Mouse (Mus musculus) Patski (cell line): ENCODE measurements around the gene Pigx. TPM values are rescaled to one million over a fixed set of nuclear protein-coding genes. Genes with fewer than 3 reads are reported as not detected.
"Not testable (repeated sequence)": the region's sequence is repeated elsewhere in the genome, so short reads cannot be mapped to it uniquely, and the experiment has no call there.

Source experiments
- ATAC-seq: fragments of 100-300 bp; one replicate; pipeline ENCODE4 v1.8.0; 2021
- CTCF ChIA-PET: fragments of 350-600 bp; sonication (Branson Sonifier 250); formaldehyde crosslinking; loops from one replicate; lab custom pipeline; 2022; ENCODE audit warnings: inconsistent platforms; lab: Charles Lee
- POLR2A ChIA-PET: fragments of 350-600 bp; sonication (Branson Sonifier 250); formaldehyde crosslinking; loops from one replicate; lab custom pipeline; 2022; ENCODE audit warnings: antibody characterized with exemption, inconsistent platforms; lab: Charles Lee
- DNase-seq: peaks from one replicate; pipeline ENCODE4 v3.0.0-alpha.2; 2011; ENCODE audit warnings: low read depth, low spot score
- H3K27me3 ChIP-seq: fragments of 371-371 bp; one replicate; pipeline ENCODE4 v1.5.1; 2021
- CTCF ChIP-seq: fragments of 100-300 bp; IDR thresholded peaks from one replicate; pipeline ENCODE4 v1.5.1; 2021
- in situ Hi-C: fragments of 300-500 bp; cut with MboI; formaldehyde crosslinking; loops from 3 replicates; pipeline ENCODE4 v1.11.1; 2018; ENCODE audit warnings: low pct_unique_long_range_greater_than_20kb, mixed read lengths
- polyA plus RNA-seq: library from polyadenylated mRNA; unstranded; gene quantifications from one replicate; pipeline ENCODE4 v1.2.3, GENCODE M21; 2021

Pigx gene
- polyA plus RNA-seq, 1 experiment from 2014 or later: 61.5 TPM

GRCm38 (mm10) chr16:32110951-32111699 is 11.6 kb upstream of the Pigx start:
- CTCF ChIA-PET: no interaction called here
- DNase-seq (no peak), ATAC-seq (no peak)
- in situ Hi-C loops: loop anchor here (25.0 kb wide), 1 partner anchor 351 kb away; no protein-coding TSS in a partner anchor
- peak; percentile 32 for TF ChIP-seq CTCF
- H3K27me3 ChIP-seq: no peaks in the 10 kb centered on the region
- POLR2A ChIA-PET: no interaction called here

- no peak for DNase-seq
- H3K27me3 ChIP-seq: no peaks in the 10 kb centered on the region
- no peak for TF ChIP-seq CTCF
- ATAC-seq: no peak
- in situ Hi-C loops: loop anchor here (25.0 kb wide), 1 partner anchor 354 kb away; no protein-coding TSS in a partner anchor
- ChIA-PET POLR2A (no interaction called here), CTCF (no interaction called here)
These were observed 9.0 kb upstream of the Pigx start for GRCm38 (mm10) chr16:32108578-32108977.

GRCm38 (mm10) chr16:32108170-32108569 is 8.6 kb upstream of the Pigx start:
- TF ChIP-seq CTCF: no peak
- ChIA-PET CTCF (no interaction called here), POLR2A (no interaction called here)
- no peaks in the 10 kb centered on the region for H3K27me3 ChIP-seq
- in situ Hi-C loops: loop anchor here (25.0 kb wide), 1 partner anchor 354 kb away; no protein-coding TSS in a partner anchor
- DNase-seq (no peak), ATAC-seq (no peak)

GRCm38 (mm10) chr16:32107342-32108045 is 8.0 kb upstream of the Pigx start:
- in situ Hi-C loops: loop anchor here (25.0 kb wide), 1 partner anchor 355 kb away; no protein-coding TSS in a partner anchor
- POLR2A ChIA-PET: no interaction called here
- no peak for TF ChIP-seq CTCF
- ATAC-seq (no peak), DNase-seq (no peak)
- H3K27me3 ChIP-seq: no peaks in the 10 kb centered on the region
- CTCF ChIA-PET: no interaction called here

DNA sequence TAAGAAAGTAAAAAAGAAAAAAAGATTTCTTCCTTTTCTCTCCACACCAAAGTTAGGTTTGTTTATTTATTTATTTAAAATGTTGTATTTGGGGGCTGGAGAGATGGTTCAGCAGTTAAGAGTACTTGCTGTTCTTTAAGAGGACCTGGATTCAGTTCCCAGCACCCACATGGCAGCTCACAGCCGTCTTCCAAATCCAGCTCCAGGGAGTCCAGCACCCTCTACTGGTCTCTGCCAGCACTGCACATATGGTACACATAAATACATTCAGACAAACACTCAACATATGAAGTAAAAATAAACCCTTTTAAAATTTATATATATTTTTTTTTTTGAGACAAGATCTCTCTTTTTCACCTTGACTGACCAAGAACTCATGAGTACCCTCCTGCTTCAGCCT is 6.2 kb upstream of the Pigx start:
- TF ChIP-seq CTCF: peak; percentile 56
- ATAC-seq (no peak), DNase-seq (no peak)
- in situ Hi-C loops: loop anchor here (25.0 kb wide), 1 partner anchor 357 kb away; no protein-coding TSS in a partner anchor
- no peaks in the 10 kb centered on the region for H3K27me3 ChIP-seq
- POLR2A ChIA-PET: interaction anchor here (0.6 kb wide), 1 partner anchor 544 kb away, joined by 3 read pairs; no protein-coding TSS in a partner anchor
- CTCF ChIA-PET: no interaction called here

- no peaks in the 10 kb centered on the region for H3K27me3 ChIP-seq
- in situ Hi-C loops: loop anchor here (25.0 kb wide), 1 partner anchor 360 kb away; no protein-coding TSS in a partner anchor
- TF ChIP-seq CTCF: no peak
- POLR2A ChIA-PET: no interaction called here
- ATAC-seq (no peak), DNase-seq (no peak)
- CTCF ChIA-PET: interaction anchor here (1.4 kb wide), 1 partner anchor 11 kb away, joined by 3 read pairs; no protein-coding TSS in a partner anchor
These were observed 2.8 kb upstream of the Pigx start for GRCm38 (mm10) chr16:32102295-32102694.

DNA sequence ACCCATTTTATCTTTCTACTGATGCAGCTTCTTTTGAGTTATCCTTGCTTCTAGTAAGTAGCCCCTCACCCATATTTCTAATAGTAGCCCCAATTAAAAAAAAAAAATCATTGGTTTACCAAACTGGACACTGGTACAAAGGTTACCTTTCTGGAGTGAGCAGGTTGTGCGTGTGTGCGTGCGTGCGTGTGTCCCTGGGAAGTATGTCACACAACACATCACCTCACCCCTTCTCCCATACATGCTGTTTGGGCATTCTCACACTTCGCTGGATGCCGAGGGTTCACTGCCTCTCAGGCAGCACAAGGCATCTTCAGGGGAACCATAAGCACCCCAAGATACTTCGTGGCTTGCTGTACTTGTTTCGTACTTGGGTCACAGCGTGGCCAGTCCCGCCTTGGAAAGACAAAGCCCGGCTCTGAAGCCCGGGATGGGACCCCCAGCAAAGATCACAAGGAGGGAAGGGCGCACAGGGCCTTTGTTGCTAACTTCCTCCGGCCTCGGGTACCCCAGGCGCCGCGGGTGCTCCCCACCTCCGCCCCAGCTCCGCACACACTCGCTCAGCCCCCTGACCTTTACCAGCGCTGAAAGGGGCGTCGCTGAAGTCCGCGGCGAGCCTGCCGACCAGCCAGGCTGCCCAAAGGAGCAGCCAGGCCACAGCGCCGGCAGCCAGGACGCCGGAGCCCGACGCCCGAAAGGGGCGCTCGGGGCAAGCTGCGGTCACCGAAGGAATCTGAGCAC is 473 bp downstream of the Pigx start:
- no peaks in the 10 kb centered on the region for H3K27me3 ChIP-seq
- ATAC-seq (peak; percentile 67), DNase-seq (no peak)
- ChIA-PET POLR2A (interaction anchor here (0.6 to 1.0 kb wide), 2 partner anchors 64 to 509 kb away, joined by 3 to 4 read pairs; no protein-coding TSS in a partner anchor), CTCF (no interaction called here)
- TF ChIP-seq CTCF: no peak
- in situ Hi-C loops: no loop called here

- CTCF ChIA-PET, POLR2A ChIA-PET: not testable (repeated sequence)
These were observed 1.8 kb downstream of the Pigx start for GRCm38 (mm10) chr16:32097757-32098156.

DNA sequence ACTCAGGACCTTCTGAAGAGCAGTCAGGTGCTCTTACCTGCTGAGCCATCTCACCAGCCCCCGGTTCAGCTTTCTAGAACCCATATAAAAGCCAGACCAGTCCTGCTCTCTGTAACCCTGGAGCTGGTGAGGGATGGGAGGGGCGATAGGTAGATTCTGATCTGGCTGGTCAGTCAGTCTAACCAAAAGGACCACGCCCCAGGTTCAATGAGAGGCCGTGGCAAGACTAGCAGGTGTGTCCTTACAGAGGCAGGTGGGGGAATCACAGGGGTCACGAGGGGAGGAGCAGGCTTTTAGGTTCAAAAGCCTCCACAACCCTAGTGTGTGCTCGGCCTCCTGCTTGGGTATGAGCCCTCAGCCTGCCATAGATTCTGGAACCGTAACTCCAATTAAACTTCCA is 8.1 kb downstream of the Pigx start:
- ChIA-PET POLR2A (no interaction called here), CTCF (no interaction called here)
- TF ChIP-seq CTCF: no peak
- ATAC-seq (no peak), DNase-seq (no peak)
- H3K27me3 ChIP-seq: no peaks in the 10 kb centered on the region
- in situ Hi-C loops: no loop called here

More at GRCm38 (mm10) chr16:32097757-32098156, 1.8 kb downstream of the Pigx start:
- in situ Hi-C loops, H3K27me3 ChIP-seq, DNase-seq, ATAC-seq: not testable (repeated sequence)
